Mouse (Mus musculus) cerebellum, postnatal 10 days (tissue): Measurements from ENCODE around the gene Nkx2-3.

ENCODE experiments used
- DNase-seq, 2 experiments: peaks; one replicate each; pipeline ENCODE4 v3.0.0; 2021; ENCODE audit warnings: mixed read lengths in 2 of 2

Gene Nkx2-3

GRCm38 (mm10) chr19:43612051-43612450 is at the start of gene Nkx2-3:
Gene Nkx2-3, plus strand, starts transcription at chr19:43612325.
- DNase-seq: peak in 1 of 2 experiments; percentile 53

GRCm38 (mm10) chr19:43563166-43563565 is 49.0 kb upstream of the Nkx2-3 start:
- DNase-seq: peak; percentile 22 to 31

GRCm38 (mm10) chr19:43568298-43568697 is 43.8 kb upstream of the Nkx2-3 start:
- DNase-seq: no peak

- DNase-seq: no peak
These were observed 43.0 kb upstream of the Nkx2-3 start for GRCm38 (mm10) chr19:43569133-43569532.

- DNase-seq: peak; percentile 86 to 88
These were observed 41.0 kb upstream of the Nkx2-3 start for GRCm38 (mm10) chr19:43570831-43571790.

GRCm38 (mm10) chr19:43579081-43579796 is 32.9 kb upstream of the Nkx2-3 start:
- no peak for DNase-seq

GRCm38 (mm10) chr19:43581185-43581584 is 30.9 kb upstream of the Nkx2-3 start:
- DNase-seq: no peak

- no peak for DNase-seq
These were observed 28.9 kb upstream of the Nkx2-3 start for GRCm38 (mm10) chr19:43583192-43583591.

- no peak for DNase-seq
These were observed 28.5 kb upstream of the Nkx2-3 start for GRCm38 (mm10) chr19:43583595-43583994.

GRCm38 (mm10) chr19:43584788-43585187 is 27.3 kb upstream of the Nkx2-3 start:
- no peak for DNase-seq

GRCm38 (mm10) chr19:43592026-43592425 is 20.1 kb upstream of the Nkx2-3 start:
- no peak for DNase-seq

- DNase-seq: no peak
These were observed 15.1 kb upstream of the Nkx2-3 start for GRCm38 (mm10) chr19:43596981-43597380.

- DNase-seq: peak; percentile 53 to 60
These were observed 13.1 kb upstream of the Nkx2-3 start for GRCm38 (mm10) chr19:43598741-43599660.

- DNase-seq: no peak
These were observed 12.2 kb upstream of the Nkx2-3 start for GRCm38 (mm10) chr19:43599776-43600544.

- DNase-seq: peak in 1 of 2 experiments; percentile 31
These were observed 11.4 kb upstream of the Nkx2-3 start for GRCm38 (mm10) chr19:43600545-43601331.

- no peak for DNase-seq
These were observed 10.7 kb upstream of the Nkx2-3 start for GRCm38 (mm10) chr19:43601440-43601839.

- DNase-seq: no peak
These were observed 10.0 kb upstream of the Nkx2-3 start for GRCm38 (mm10) chr19:43601996-43602590.

- no peak for DNase-seq
These were observed 8.6 kb upstream of the Nkx2-3 start for GRCm38 (mm10) chr19:43603521-43603920.

GRCm38 (mm10) chr19:43604492-43605120 is 7.5 kb upstream of the Nkx2-3 start:
- DNase-seq: no peak
